Mouse (Mus musculus): ENCODE results near the gene Acad12.

Gene Acad12

GRCm38 (mm10) chr5:121581945-121582344, 36.8 kb downstream of the Acad12 start:
- DNase-seq: no peak

- DNase-seq: no peak
Measured at GRCm38 (mm10) chr5:121576927-121577488, 41.7 kb downstream of the Acad12 start.

GRCm38 (mm10) chr5:121575867-121576266, 42.9 kb downstream of the Acad12 start:
- no peak for DNase-seq

- DNase-seq: no peak
Measured at GRCm38 (mm10) chr5:121574145-121574544, 44.6 kb downstream of the Acad12 start.

- DNase-seq: no peak
Measured at GRCm38 (mm10) chr5:121570787-121571186, 48.0 kb downstream of the Acad12 start.

GRCm38 (mm10) chr5:121569881-121570420, 48.8 kb downstream of the Acad12 start:
- DNase-seq: no peak

- no peak for DNase-seq
Measured at GRCm38 (mm10) chr5:121566035-121566681, 52.6 kb downstream of the Acad12 start.

- peak; percentile 62 for DNase-seq
Measured at GRCm38 (mm10) chr5:121564468-121564895, 54.3 kb downstream of the Acad12 start.

- no peak for DNase-seq
Measured at GRCm38 (mm10) chr5:121562436-121562835, 56.3 kb downstream of the Acad12 start.

- DNase-seq: no peak
Measured at GRCm38 (mm10) chr5:121549196-121549595, 69.5 kb downstream of the Acad12 start.

- DNase-seq: no peak
Measured at GRCm38 (mm10) chr5:121547084-121547483, 71.7 kb downstream of the Acad12 start.

All from cerebellum, adult 11 months (tissue).